Mouse (Mus musculus) embryonic facial prominence, embryonic 14.5 days (tissue): ENCODE results near the gene Efcab11. TPM values are rescaled to one million over a fixed set of nuclear protein-coding genes. Genes with fewer than 3 reads are reported as not detected.

ENCODE experiments used
- ATAC-seq: fragments of 200-750 bp; cut with Nextera tagmentation; 2 replicates; pipeline ENCODE4 v1.8.0; 2017; ENCODE audit warnings: low read depth, moderate number of reproducible peaks, moderate TSS enrichment
- DNase-seq: peaks from one replicate; pipeline ENCODE4 v3.0.0-alpha.2; 2015; ENCODE audit warnings: low spot score
- H3K27ac ChIP-seq: fragments of 300-500 bp; sonication (generic); replicated peaks from 2 replicates; pipeline ENCODE4 v1.5.1; 2014; ENCODE audit warnings: low read depth, mild to moderate bottlenecking, low read length, moderate library complexity
- H3K27me3 ChIP-seq: fragments of 300-500 bp; sonication (generic); replicated peaks from 2 replicates; pipeline ENCODE4 v1.6.1; 2014; ENCODE audit warnings: low read length; ENCODE audit not compliant: control insufficient read depth, insufficient read depth
- H3K36me3 ChIP-seq: fragments of 300-500 bp; sonication (generic); 2 replicates; pipeline ENCODE4 v1.6.1; 2014; ENCODE audit warnings: low read length, mixed read lengths; ENCODE audit not compliant: control insufficient read depth, insufficient read depth
- H3K4me1 ChIP-seq: fragments of 300-500 bp; sonication (generic); 2 replicates; pipeline ENCODE4 v1.6.1; 2014; ENCODE audit warnings: antibody characterized with exemption, low read length; ENCODE audit not compliant: control insufficient read depth, insufficient read depth
- H3K4me2 ChIP-seq: fragments of 300-500 bp; sonication (generic); 2 replicates; pipeline ENCODE4 v1.6.1; 2014; ENCODE audit warnings: low read depth, mild to moderate bottlenecking, low read length, moderate library complexity, mixed read lengths
- H3K4me3 ChIP-seq: fragments of 300-500 bp; sonication (generic); 2 replicates; pipeline ENCODE4 v1.5.1; 2014; ENCODE audit warnings: low read depth, mild to moderate bottlenecking, low read length
- H3K9ac ChIP-seq: fragments of 300-500 bp; sonication (generic); 2 replicates; pipeline ENCODE4 v1.6.1; 2014; ENCODE audit warnings: low read depth, mild to moderate bottlenecking, low read length, moderate library complexity, mixed read lengths
- H3K9me3 ChIP-seq: fragments of 300-500 bp; sonication (generic); 2 replicates; pipeline ENCODE4 v1.6.1; 2016; ENCODE audit warnings: low read length; ENCODE audit not compliant: control insufficient read depth
- WGBS: fragments of 180-500 bp; shearing (Covaris S2); extraction: QIAGEN DNeasy Blood & Tissue Kit; methylation state at CpG from one replicate; pipeline ENCODE4 v1.1.7; 2014; 5-methylcytosine and 5-hydroxymethylcytosine counted together
- polyA plus RNA-seq: library from polyadenylated mRNA; unstranded; fragments of >200 nt; fragmentation: Nextera tagmentation; extraction: Ambion mirVana; gene quantifications from 2 replicates; pipeline ENCODE4 v1.2.1, GENCODE M21; 2014

Gene Efcab11
- polyA plus RNA-seq, 1 experiment from 2014 or later: 10.5 TPM

DNA sequence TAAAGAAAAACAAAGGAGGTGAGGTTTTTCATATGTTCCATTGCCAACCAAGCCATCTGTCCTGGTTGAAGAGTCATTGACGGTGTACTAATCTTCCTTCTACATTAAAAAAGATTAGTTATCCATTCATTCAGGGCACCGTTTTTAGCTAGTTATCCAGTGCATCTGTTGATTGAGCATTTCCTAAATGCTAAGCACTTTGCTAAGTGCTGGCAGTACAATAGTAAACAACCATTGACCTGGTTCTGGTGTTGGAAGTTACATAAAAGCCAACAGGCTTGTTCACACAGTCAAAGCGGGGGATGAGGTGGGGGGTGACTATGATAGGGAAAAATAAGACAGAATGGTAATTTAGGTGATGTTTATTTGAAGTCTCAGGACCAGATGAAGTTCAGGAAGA lies 35.4 kb upstream of the Efcab11 start:
- DNase-seq (no peak), ATAC-seq (no peak)
- H3K27ac ChIP-seq: no peak overlapping the region
- H3K36me3 ChIP-seq: peaks cover 35% of the 10 kb centered on the region; the same call in 1 of the 2 replicates
- no peak overlapping the region for H3K4me2 ChIP-seq
- 83% methylated on average over 3 of the region's 3 CpGs for WGBS
- no peaks in the 10 kb centered on the region for H3K4me1 ChIP-seq
- no peak overlapping the region for H3K9ac ChIP-seq
- H3K9me3 ChIP-seq: no peaks in the 10 kb centered on the region
- no peak overlapping the region for H3K4me3 ChIP-seq
- no peaks in the 10 kb centered on the region for H3K27me3 ChIP-seq

DNA sequence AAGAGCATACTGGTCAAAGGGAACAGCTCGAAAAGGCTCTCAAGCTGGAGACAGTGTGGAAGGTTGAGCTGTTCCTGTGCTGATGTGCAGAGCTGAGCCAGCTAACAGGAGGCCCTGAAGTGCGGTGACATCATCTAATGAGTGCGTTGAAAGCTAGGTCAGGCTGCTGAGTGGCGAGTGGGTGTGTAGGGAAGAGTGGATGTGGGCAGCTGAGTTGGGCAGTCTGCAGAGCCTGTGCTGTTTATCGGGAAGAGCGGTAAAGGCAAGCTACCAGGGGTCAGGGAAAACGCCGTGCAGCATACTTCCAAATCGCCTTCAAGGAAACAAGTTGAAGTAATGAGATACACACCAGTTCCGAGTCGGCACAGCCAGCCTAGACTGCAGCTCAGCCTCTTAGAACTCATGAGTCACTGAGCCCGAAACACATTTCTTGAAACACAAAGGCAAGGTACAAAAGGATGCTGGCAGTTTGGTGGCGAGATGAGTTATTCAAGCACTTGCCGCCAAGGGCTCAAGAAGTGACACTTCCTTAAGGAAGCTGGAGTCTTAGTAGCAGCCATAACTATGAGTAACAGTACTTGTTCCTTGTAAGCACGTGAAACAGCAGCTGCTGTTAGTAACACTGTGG lies 33.7 kb upstream of the Efcab11 start:
- Histone ChIP-seq H3K9ac (no peak overlapping the region), H3K4me2 (no peak overlapping the region), H3K36me3 (peaks cover 51% of the 10 kb centered on the region), H3K9me3 (no peaks in the 10 kb centered on the region), H3K4me1 (no peaks in the 10 kb centered on the region), H3K4me3 (no peak overlapping the region), H3K27me3 (no peaks in the 10 kb centered on the region), H3K27ac (no peak overlapping the region)
- ATAC-seq (no peak), DNase-seq (no peak)
- WGBS: 82% methylated on average over 15 of the region's 15 CpGs

GRCm38 (mm10) chr12:99911466-99911865 lies 27.2 kb upstream of the Efcab11 start:
- H3K4me2 ChIP-seq: no peak overlapping the region
- no peaks in the 10 kb centered on the region for H3K9me3 ChIP-seq
- no peak overlapping the region for H3K9ac ChIP-seq
- no peak for ATAC-seq
- no peak overlapping the region for H3K27ac ChIP-seq
- DNase-seq: no peak
- no peaks in the 10 kb centered on the region for H3K4me1 ChIP-seq
- H3K4me3 ChIP-seq: no peak overlapping the region
- no peaks in the 10 kb centered on the region for H3K27me3 ChIP-seq
- 87% methylated on average over 12 of the region's 12 CpGs for WGBS
- H3K36me3 ChIP-seq: peaks cover 58% of the 10 kb centered on the region

- no peaks in the 10 kb centered on the region for H3K9me3 ChIP-seq
- no peak overlapping the region for H3K9ac ChIP-seq
- no peak for DNase-seq
- peaks cover 70% of the 10 kb centered on the region for H3K36me3 ChIP-seq
- no peak for ATAC-seq
- no peaks in the 10 kb centered on the region for H3K4me1 ChIP-seq
- 94% methylated on average over 5 of the region's 5 CpGs for WGBS
- H3K4me3 ChIP-seq: no peak overlapping the region
- H3K4me2 ChIP-seq: no peak overlapping the region
- H3K27ac ChIP-seq: no peak overlapping the region
- no peaks in the 10 kb centered on the region for H3K27me3 ChIP-seq
These were observed 20.3 kb upstream of the Efcab11 start for GRCm38 (mm10) chr12:99904537-99904936.

DNA sequence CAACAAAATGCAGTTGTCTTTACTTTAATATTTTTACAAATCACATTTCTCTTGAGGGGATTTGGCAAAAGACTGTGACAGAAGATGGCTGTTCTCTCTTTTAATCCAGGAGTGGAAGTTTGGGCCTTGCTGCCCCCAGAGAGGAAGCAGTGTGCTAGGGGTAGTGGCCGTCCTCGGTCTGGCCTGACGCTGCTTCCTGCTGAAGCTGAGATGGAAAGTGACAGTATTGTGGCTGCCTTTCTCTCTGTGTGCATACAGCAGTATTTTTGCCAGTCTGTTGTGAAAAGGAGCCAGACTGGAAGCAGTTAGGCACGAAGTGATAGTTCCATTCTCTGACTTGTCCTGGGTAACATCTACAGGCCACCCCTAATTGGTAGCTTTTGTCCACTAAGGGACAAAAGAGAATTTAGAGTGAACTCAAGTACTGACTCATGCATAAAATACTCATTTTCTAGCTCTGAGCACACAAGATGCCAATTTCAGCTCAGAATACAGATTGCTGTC lies 18.7 kb upstream of the Efcab11 start:
- H3K9me3 ChIP-seq: no peaks in the 10 kb centered on the region
- peaks cover 75% of the 10 kb centered on the region for H3K36me3 ChIP-seq

GRCm38 (mm10) chr12:99901973-99902866 lies 18.0 kb upstream of the Efcab11 start:
- no peaks in the 10 kb centered on the region for H3K27me3 ChIP-seq
- DNase-seq (no peak), ATAC-seq (no peak)
- no peak overlapping the region for H3K4me3 ChIP-seq
- H3K4me2 ChIP-seq: no peak overlapping the region
- H3K9ac ChIP-seq: no peak overlapping the region
- H3K9me3 ChIP-seq: no peaks in the 10 kb centered on the region
- peaks cover 75% of the 10 kb centered on the region for H3K36me3 ChIP-seq
- no peaks in the 10 kb centered on the region for H3K4me1 ChIP-seq
- WGBS: 80% methylated on average over 8 of the region's 8 CpGs
- no peak overlapping the region for H3K27ac ChIP-seq

More for the DNA sequence above, 18.7 kb upstream of the Efcab11 start:
- DNase-seq: no peak
- no peak overlapping the region for H3K4me2 ChIP-seq
- WGBS: 71% methylated on average over 4 of the region's 4 CpGs
- no peak overlapping the region for H3K9ac ChIP-seq
- no peak overlapping the region; the same call in 1 of the 2 replicates for H3K27ac ChIP-seq
- H3K27me3 ChIP-seq: no peaks in the 10 kb centered on the region
- no peak for ATAC-seq
- H3K4me3 ChIP-seq: no peak overlapping the region
- H3K4me1 ChIP-seq: no peaks in the 10 kb centered on the region

- H3K27me3 ChIP-seq: no peaks in the 10 kb centered on the region
- H3K9ac ChIP-seq: no peak overlapping the region
- no peak overlapping the region for H3K4me3 ChIP-seq
- H3K9me3 ChIP-seq: no peaks in the 10 kb centered on the region
- DNase-seq: no peak
- no peak overlapping the region for H3K4me2 ChIP-seq
- 38% methylated on average over 2 of the region's 3 CpGs for WGBS
- H3K27ac ChIP-seq: no peak overlapping the region
- peaks cover 76% of the 10 kb centered on the region for H3K36me3 ChIP-seq
- ATAC-seq: no peak
- H3K4me1 ChIP-seq: no peaks in the 10 kb centered on the region
These were observed 15.8 kb upstream of the Efcab11 start for GRCm38 (mm10) chr12:99899991-99900390.

GRCm38 (mm10) chr12:99898248-99898870 lies 14.1 kb upstream of the Efcab11 start:
- Histone ChIP-seq H3K4me3 (no peak overlapping the region), H3K27me3 (no peaks in the 10 kb centered on the region), H3K9me3 (no peaks in the 10 kb centered on the region), H3K4me2 (no peak overlapping the region), H3K27ac (no peak overlapping the region), H3K36me3 (peaks cover 77% of the 10 kb centered on the region), H3K9ac (no peak overlapping the region), H3K4me1 (no peaks in the 10 kb centered on the region)
- no peak for DNase-seq
- ATAC-seq: no peak
- 86% methylated on average over 16 of the region's 16 CpGs for WGBS
